Mouse (Mus musculus) hindbrain, postnatal 0 days (tissue): Measurements from ENCODE around the gene Fry. TPM values are rescaled to one million over a fixed set of nuclear protein-coding genes. Genes with fewer than 3 reads are reported as not detected.

Source experiments
- ATAC-seq: fragments of 200-750 bp; cut with Nextera tagmentation; 2 replicates; pipeline ENCODE4 v1.8.0; 2017; ENCODE audit warnings: mild to moderate bottlenecking, moderate TSS enrichment, moderate library complexity
- DNase-seq: peaks from one replicate; pipeline ENCODE4 v3.0.0-alpha.2; 2015; ENCODE audit warnings: low spot score
- H3K27ac ChIP-seq: fragments of 300-500 bp; sonication (generic); 2 replicates; pipeline ENCODE4 v1.5.1; 2014; ENCODE audit warnings: mild to moderate bottlenecking
- H3K27me3 ChIP-seq: fragments of 300-500 bp; sonication (generic); 2 replicates; pipeline ENCODE4 v1.6.1; 2014; ENCODE audit warnings: low read length, mixed read lengths; ENCODE audit not compliant: insufficient read depth
- H3K36me3 ChIP-seq: fragments of 300-500 bp; sonication (generic); 2 replicates; pipeline ENCODE4 v1.6.1; 2014; ENCODE audit warnings: low read length, mixed read lengths; ENCODE audit not compliant: insufficient read depth
- H3K4me1 ChIP-seq: fragments of 300-500 bp; sonication (generic); 2 replicates; pipeline ENCODE4 v1.6.1; 2014; ENCODE audit warnings: antibody characterized with exemption, low read length, mixed read lengths; ENCODE audit not compliant: insufficient read depth
- H3K4me2 ChIP-seq: fragments of 300-500 bp; sonication (generic); 2 replicates; pipeline ENCODE4 v1.6.1; 2014; ENCODE audit warnings: low read depth, mild to moderate bottlenecking, low read length, moderate library complexity, mixed read lengths
- H3K4me3 ChIP-seq: fragments of 300-500 bp; sonication (generic); 2 replicates; pipeline ENCODE4 v1.5.1; 2014; ENCODE audit warnings: low read length
- H3K9ac ChIP-seq: fragments of 300-500 bp; sonication (generic); replicated peaks from 2 replicates; pipeline ENCODE4 v1.6.1; 2014; ENCODE audit warnings: mild to moderate bottlenecking, low read length, moderate library complexity, mixed read lengths
- H3K9me3 ChIP-seq: fragments of 300-500 bp; sonication (generic); 2 replicates; pipeline ENCODE4 v1.6.1; 2016; ENCODE audit warnings: low read length, mixed read lengths
- CTCF ChIP-seq: IDR thresholded peaks from 2 replicates; pipeline ENCODE4 v1.5.1; 2016; ENCODE audit warnings: antibody characterized with exemption, control low read depth, low read depth
- WGBS: fragments of 180-500 bp; shearing (Covaris S2); extraction: QIAGEN DNeasy Blood & Tissue Kit; methylation state at CpG from one replicate; pipeline ENCODE4 v1.1.7; 2014; 5-methylcytosine and 5-hydroxymethylcytosine counted together
- polyA plus RNA-seq: library from polyadenylated mRNA; unstranded; fragments of >200 nt; fragmentation: Nextera tagmentation; extraction: Ambion mirVana; gene quantifications from 2 replicates; pipeline ENCODE4 v1.2.1, GENCODE M21; 2015
- total RNA-seq: library from RNA; depleted of rRNA; stranded (reverse); fragments of >200 nt; gene quantifications from 2 replicates; pipeline ENCODE4 v1.2.3, GENCODE M21; 2014

The Fry gene
- total and polyA plus RNA-seq, 2 experiments from 2014 or later, result 47.7 to 122 TPM

- Histone ChIP-seq H3K9ac (peak overlapping the region; percentile 73), H3K4me3 (peak overlapping the region; percentile 53), H3K4me1 (peaks cover 7% of the 10 kb centered on the region), H3K36me3 (no peaks in the 10 kb centered on the region), H3K9me3 (no peaks in the 10 kb centered on the region), H3K27me3 (no peaks in the 10 kb centered on the region), H3K27ac (peak overlapping the region; percentile 48; the same call in 1 of the 2 replicates), H3K4me2 (peak overlapping the region; percentile 67)
- TF ChIP-seq CTCF, result no peak
- ATAC-seq (no peak), DNase-seq (no peak)
- 70% methylated on average over 16 of the region's 16 CpGs for WGBS
Observed at GRCm38 (mm10) chr5:150262046-150262716, 143.7 kb downstream of the Fry start.

- peak overlapping the region; percentile 53 for H3K4me3 ChIP-seq
- H3K4me2 ChIP-seq, result peak overlapping the region; percentile 67
- H3K27ac ChIP-seq, result no peak overlapping the region
- WGBS, result 62% methylated on average over 5 of the region's 5 CpGs
- no peak overlapping the region; the same call in 1 of the 2 replicates for H3K9ac ChIP-seq
- no peak for ATAC-seq
- peaks cover 7% of the 10 kb centered on the region for H3K4me1 ChIP-seq
- H3K36me3 ChIP-seq, result no peaks in the 10 kb centered on the region
- H3K9me3 ChIP-seq, result no peaks in the 10 kb centered on the region
- TF ChIP-seq CTCF, result no peak
- no peak for DNase-seq
- H3K27me3 ChIP-seq, result no peaks in the 10 kb centered on the region
Observed at GRCm38 (mm10) chr5:150262717-150263103, 144.3 kb downstream of the Fry start.

GRCm38 (mm10) chr5:150263162-150263561 is 144.7 kb downstream of the Fry start:
- TF ChIP-seq CTCF, result no peak
- DNase-seq (no peak), ATAC-seq (no peak)
- Histone ChIP-seq H3K4me2 (peak overlapping the region; percentile 67), H3K4me1 (peaks cover 7% of the 10 kb centered on the region), H3K9me3 (no peaks in the 10 kb centered on the region), H3K4me3 (no peak overlapping the region), H3K27me3 (no peaks in the 10 kb centered on the region), H3K9ac (no peak overlapping the region), H3K36me3 (no peaks in the 10 kb centered on the region), H3K27ac (no peak overlapping the region)
- 70% methylated on average over 12 of the region's 12 CpGs for WGBS

GRCm38 (mm10) chr5:150263656-150264055 is 145.2 kb downstream of the Fry start:
- H3K27me3 ChIP-seq, result no peaks in the 10 kb centered on the region
- H3K4me3 ChIP-seq, result no peak overlapping the region
- H3K4me1 ChIP-seq, result peaks cover 7% of the 10 kb centered on the region
- WGBS, result 78% methylated on average over 6 of the region's 6 CpGs
- DNase-seq, result no peak
- 0 out of 2 replicates have a peak overlapping the region, but pooled peaks have one; percentile 67 for H3K4me2 ChIP-seq
- no peaks in the 10 kb centered on the region for H3K36me3 ChIP-seq
- H3K9me3 ChIP-seq, result no peaks in the 10 kb centered on the region
- no peak overlapping the region for H3K9ac ChIP-seq
- no peak overlapping the region for H3K27ac ChIP-seq
- no peak for ATAC-seq
- TF ChIP-seq CTCF, result no peak

GRCm38 (mm10) chr5:150265005-150265404 is 146.6 kb downstream of the Fry start:
- Histone ChIP-seq H3K4me2 (no peak overlapping the region), H3K9me3 (no peaks in the 10 kb centered on the region), H3K4me3 (no peak overlapping the region), H3K9ac (no peak overlapping the region), H3K4me1 (peaks cover 7% of the 10 kb centered on the region), H3K36me3 (no peaks in the 10 kb centered on the region), H3K27me3 (no peaks in the 10 kb centered on the region), H3K27ac (no peak overlapping the region)
- no peak for TF ChIP-seq CTCF
- ATAC-seq (no peak), DNase-seq (no peak)
- 53% methylated on average over 1 of the region's 1 CpGs for whole genome bisulfite sequencing

GRCm38 (mm10) chr5:150265953-150266352 is 147.5 kb downstream of the Fry start:
- no peak for TF ChIP-seq CTCF
- Histone ChIP-seq H3K36me3 (no peaks in the 10 kb centered on the region), H3K27ac (no peak overlapping the region), H3K9me3 (no peaks in the 10 kb centered on the region), H3K27me3 (no peaks in the 10 kb centered on the region), H3K4me1 (peaks cover 7% of the 10 kb centered on the region), H3K9ac (no peak overlapping the region), H3K4me2 (no peak overlapping the region), H3K4me3 (no peak overlapping the region)
- WGBS, result 69% methylated on average over 2 of the region's 2 CpGs
- DNase-seq (no peak), ATAC-seq (no peak)

- WGBS, result 96% methylated on average over 3 of the region's 3 CpGs
- no peak overlapping the region for H3K9ac ChIP-seq
- no peaks in the 10 kb centered on the region; the same call in none of the 2 replicates for H3K4me1 ChIP-seq
- TF ChIP-seq CTCF, result peak; percentile 56
- ATAC-seq (no peak), DNase-seq (no peak)
- no peak overlapping the region for H3K4me3 ChIP-seq
- no peaks in the 10 kb centered on the region for H3K27me3 ChIP-seq
- no peaks in the 10 kb centered on the region for H3K9me3 ChIP-seq
- H3K36me3 ChIP-seq, result no peaks in the 10 kb centered on the region
- H3K27ac ChIP-seq, result no peak overlapping the region
- H3K4me2 ChIP-seq, result no peak overlapping the region
Observed at GRCm38 (mm10) chr5:150268261-150268660, 149.8 kb downstream of the Fry start.
